ENCODE assay signal across 17 mouse cellular contexts in genomic region chr11:17023984-17024383, GRCm38 (mm10).
"Had no signal": no experiment of that assay in that cellular context is flagged by ENCODE, and none has a peak within 500 bp of the region (broad histone marks: within the 10 kb centered on the region; RNA-seq: fewer than 3 reads in every experiment).

No protein-coding gene starts in this region.

- H3K9ac ChIP-seq: liver, embryonic 12.5 days; liver, embryonic 14.5 days; lung, embryonic 14.5 days; midbrain, embryonic 13.5 days; midbrain, embryonic 15.5 days; neural tube, embryonic 13.5 days; neural tube, embryonic 15.5 days; stomach, embryonic 15.5 days had no signal

- H3K9me3 ChIP-seq: liver, embryonic 12.5 days; midbrain, embryonic 15.5 days; stomach, embryonic 15.5 days had no signal

- H3K4me2 ChIP-seq: liver, embryonic 12.5 days; lung, embryonic 14.5 days; midbrain, embryonic 11.5 days; midbrain, embryonic 13.5 days; midbrain, embryonic 15.5 days; neural tube, embryonic 13.5 days; neural tube, embryonic 15.5 days; stomach, embryonic 15.5 days had no signal

- H3K4me1 ChIP-seq: midbrain, embryonic 13.5 days; midbrain, embryonic 15.5 days; neural tube, embryonic 13.5 days; neural tube, embryonic 15.5 days; stomach, embryonic 15.5 days had no signal

- DNase-seq: lung, embryonic 14.5 days; lung, postnatal 10 days; lung, postnatal 4 days; right cerebral cortex, postnatal 14 days; thymus, adult 2 months; thymus, postnatal 25 days; thymus, postnatal 4 days had no signal

- H3K36me3 ChIP-seq: liver, embryonic 12.5 days; midbrain, embryonic 13.5 days; midbrain, embryonic 15.5 days; neural tube, embryonic 13.5 days; neural tube, embryonic 15.5 days; stomach, embryonic 15.5 days had no signal

- ATAC-seq: liver, embryonic 12.5 days; midbrain, embryonic 13.5 days; midbrain, embryonic 15.5 days had no signal

- H3K4me3 ChIP-seq: liver, embryonic 12.5 days; midbrain, embryonic 13.5 days; midbrain, embryonic 15.5 days; myocyte; neural tube, embryonic 13.5 days; neural tube, embryonic 15.5 days; stomach, embryonic 15.5 days had no signal

- H3K27me3 ChIP-seq: liver, embryonic 12.5 days; midbrain, embryonic 13.5 days; midbrain, embryonic 15.5 days; neural tube, embryonic 13.5 days; neural tube, embryonic 15.5 days; stomach, embryonic 15.5 days had no signal

- H3K27ac ChIP-seq: liver, embryonic 12.5 days; liver, embryonic 14.5 days; midbrain, embryonic 13.5 days; midbrain, embryonic 15.5 days; neural tube, embryonic 13.5 days; neural tube, embryonic 15.5 days; stomach, embryonic 15.5 days; stomach, postnatal 0 days had no signal
